Mouse (Mus musculus): ENCODE data around the gene Crip3. TPM values are rescaled to one million over a fixed set of nuclear protein-coding genes. Genes with fewer than 3 reads are reported as not detected.

Gene Crip3
- total and polyA plus RNA-seq, 3 experiments = not detected

DNA sequence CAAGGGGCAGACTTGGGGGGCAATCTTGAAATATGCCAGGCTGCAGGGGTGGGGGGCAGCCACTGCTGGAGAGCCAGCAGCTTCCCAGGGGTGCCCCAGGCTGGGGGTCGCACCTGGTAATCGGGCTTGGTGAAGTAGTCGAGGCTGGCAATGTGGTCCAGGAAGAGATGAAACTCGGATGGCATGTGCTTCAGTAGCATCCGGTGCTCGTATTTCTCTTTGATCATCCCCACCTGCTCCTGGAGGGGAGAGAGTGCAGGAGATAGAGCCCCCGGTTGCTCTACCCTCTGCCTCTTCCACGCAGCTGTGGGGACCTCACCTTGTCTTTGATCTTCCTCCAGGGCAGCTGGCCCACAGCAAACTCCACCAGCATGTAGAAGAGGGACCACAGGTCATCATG is 47.9 kb downstream of the Crip3 start:
- no peaks in the 10 kb centered on the region for H3K79me2 ChIP-seq (ENCODE audit: control insufficient read depth, insufficient read depth, low read length, poor library complexity)
- H3K9me3 ChIP-seq (replicated peaks; ENCODE audit: insufficient read depth, low read length) = no peaks in the 10 kb centered on the region
- H3K27me3 ChIP-seq (ENCODE audit: control insufficient read depth in 1 of 2, insufficient read depth in 2 of 2, low read length in 2 of 2) = peaks cover 0 to 9% of the 10 kb centered on the region in 2 experiments
- TF ChIP-seq MAFK (IDR thresholded peaks at IDR 0.05; ENCODE audit: borderline replicate concordance, low read depth, low read length) (no peak), MYC (IDR thresholded peaks at IDR 0.05; ENCODE audit: low read depth, low read length) (no peak), NELFE (IDR thresholded peaks at IDR 0.05; ENCODE audit: low read depth, low read length) (no peak)
- H3K4me1 ChIP-seq (ENCODE audit: control insufficient read depth in 1 of 2, insufficient read depth in 2 of 2, low read length in 2 of 2) = no peaks in the 10 kb centered on the region
- no peak overlapping the region for H3K4me3 ChIP-seq (ENCODE audit: control insufficient read depth in 1 of 2, insufficient read depth in 1 of 2, low read depth in 2 of 2, low read length in 2 of 2)
- H3K27ac ChIP-seq (ENCODE audit: control insufficient read depth, low read depth, low read length) = no peak overlapping the region
- DNase-seq (ENCODE audit: low read depth, low spot score) = no peak
- H3K36me3 ChIP-seq (ENCODE audit: control insufficient read depth in 1 of 2, insufficient read depth in 2 of 2, low read length in 2 of 2) = no peaks in the 10 kb centered on the region
- H3K9ac ChIP-seq (ENCODE audit: control insufficient read depth, low read depth, low read length, poor library complexity, severe bottlenecking) = no peak overlapping the region

DNA sequence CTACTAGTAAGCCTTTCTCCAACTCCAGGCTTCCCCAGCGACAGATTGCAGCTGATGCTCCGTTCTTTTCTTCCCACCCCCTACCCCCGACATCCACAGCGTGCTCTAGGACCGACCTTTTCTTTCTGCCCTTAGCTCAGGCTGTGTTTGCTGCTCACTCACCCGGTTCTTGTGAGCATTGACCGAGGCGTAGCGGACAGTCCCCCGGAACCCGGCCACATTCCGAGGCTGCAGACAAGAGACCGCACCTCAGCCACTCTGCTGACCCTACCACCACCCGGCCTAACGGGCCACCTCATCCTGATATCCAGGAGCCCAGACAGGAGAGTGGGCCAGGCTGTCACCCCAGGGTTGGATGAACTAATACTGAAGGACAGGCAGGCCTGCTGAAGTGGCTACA is 48.6 kb downstream of the Crip3 start:
- TF ChIP-seq USF2 (IDR thresholded peaks at IDR 0.05; ENCODE audit: borderline replicate concordance in 1 of 2, insufficient read depth in 1 of 2, low read depth in 1 of 2, low read length in 2 of 2) (no peak), JUND (IDR thresholded peaks at IDR 0.05; ENCODE audit: low read depth, low read length) (no peak), POLR2AphosphoS5 (IDR thresholded peaks at IDR 0.05; ENCODE audit: borderline replicate concordance, low read depth, low read length) (no peak), NELFE (IDR thresholded peaks at IDR 0.05; ENCODE audit: low read depth, low read length) (no peak), ZKSCAN1 (IDR thresholded peaks at IDR 0.05; ENCODE audit: low read depth, low read length) (no peak), ELF1 (IDR thresholded peaks at IDR 0.05; ENCODE audit: low read depth, low read length) (no peak), ZMIZ1 (IDR thresholded peaks at IDR 0.05; ENCODE audit: low read depth, low read length) (no peak)
- no peak overlapping the region for H3K9ac ChIP-seq (ENCODE audit: control insufficient read depth, low read depth, low read length, poor library complexity, severe bottlenecking)
- H3K27ac ChIP-seq (ENCODE audit: control insufficient read depth, low read depth, low read length) = no peak overlapping the region
- H3K4me3 ChIP-seq (ENCODE audit: control insufficient read depth in 1 of 2, insufficient read depth in 1 of 2, low read depth in 2 of 2, low read length in 2 of 2) = no peak overlapping the region
- DNase-seq (ENCODE audit: low read depth, low spot score) = no peak
- H3K4me1 ChIP-seq (ENCODE audit: control insufficient read depth in 1 of 2, insufficient read depth in 2 of 2, low read length in 2 of 2) = no peaks in the 10 kb centered on the region
- H3K79me2 ChIP-seq (ENCODE audit: control insufficient read depth, insufficient read depth, low read length, poor library complexity) = no peaks in the 10 kb centered on the region
- H3K36me3 ChIP-seq (ENCODE audit: control insufficient read depth in 1 of 2, insufficient read depth in 2 of 2, low read length in 2 of 2) = no peaks in the 10 kb centered on the region
- peaks cover 0 to 9% of the 10 kb centered on the region in 2 experiments for H3K27me3 ChIP-seq (ENCODE audit: control insufficient read depth in 1 of 2, insufficient read depth in 2 of 2, low read length in 2 of 2)
- H3K9me3 ChIP-seq (replicated peaks; ENCODE audit: insufficient read depth, low read length) = no peaks in the 10 kb centered on the region

Other genes starting within 250 kb of the Crip3 start
- 28.4 and 30.8 TPM in 2 replicates for gene Polh, start 226.3 kb upstream of the Crip3 start, total RNA-seq (2012; rRNA removed)
- gene Polh, start 226.3 kb upstream of the Crip3 start, polyA plus RNA-seq (2012; ENCODE audit: insufficient read depth in 1 of 2, insufficient read length in 2 of 2, low read depth in 1 of 2, low replicate concordance in 2 of 2, missing spikeins in 1 of 2) = 10 to 100 TPM in 1 of 2 experiments, not detected in 1; 22.2 TPM
- gene Xpo5, start 226.1 kb upstream of the Crip3 start, total RNA-seq (2012; rRNA removed) = 79.0 and 82.7 TPM in 2 replicates
- gene Xpo5, start 226.1 kb upstream of the Crip3 start, polyA plus RNA-seq (2012; ENCODE audit: insufficient read depth in 1 of 2, insufficient read length in 2 of 2, low read depth in 1 of 2, low replicate concordance in 2 of 2, missing spikeins in 1 of 2) = 10 to 100 TPM; 47.5 to 93.4 TPM
- 188 and 197 TPM in 2 replicates for gene Polr1c, start 180.9 kb upstream of the Crip3 start, total RNA-seq (2012; rRNA removed)
- 100 to 1,000 TPM in 1 of 2 experiments, not detected in 1; 195 TPM for gene Polr1c, start 180.9 kb upstream of the Crip3 start, polyA plus RNA-seq (2012; ENCODE audit: insufficient read depth in 1 of 2, insufficient read length in 2 of 2, low read depth in 1 of 2, low replicate concordance in 2 of 2, missing spikeins in 1 of 2)
- gene Yipf3, start 180.8 kb upstream of the Crip3 start, total RNA-seq (2012; rRNA removed) = 18.9 and 20.8 TPM in 2 replicates
- 10 to 100 TPM in 1 of 2 experiments, not detected in 1; 86.5 TPM for gene Yipf3, start 180.8 kb upstream of the Crip3 start, polyA plus RNA-seq (2012; ENCODE audit: insufficient read depth in 1 of 2, insufficient read length in 2 of 2, low read depth in 1 of 2, low replicate concordance in 2 of 2, missing spikeins in 1 of 2)
- gene Lrrc73, start 175.4 kb upstream of the Crip3 start, total RNA-seq (2012; rRNA removed) = 0.72 and 1.2 TPM in 2 replicates
- 1 to 10 TPM in 1 of 2 experiments, not detected in 1; 3.5 TPM for gene Lrrc73, start 175.4 kb upstream of the Crip3 start, polyA plus RNA-seq (2012; ENCODE audit: insufficient read depth in 1 of 2, insufficient read length in 2 of 2, low read depth in 1 of 2, low replicate concordance in 2 of 2, missing spikeins in 1 of 2)
- 11.0 and 12.9 TPM in 2 replicates for gene Tjap1, start 145.9 kb upstream of the Crip3 start, total RNA-seq (2012; rRNA removed)
- gene Tjap1, start 145.9 kb upstream of the Crip3 start, polyA plus RNA-seq (2012; ENCODE audit: insufficient read depth in 1 of 2, insufficient read length in 2 of 2, low read depth in 1 of 2, low replicate concordance in 2 of 2, missing spikeins in 1 of 2) = 10 to 100 TPM in 1 of 2 experiments, not detected in 1; 41.2 TPM
- not detected in 2 replicates for gene Dlk2, start 131.5 kb upstream of the Crip3 start, total RNA-seq (2012; rRNA removed)
- gene Dlk2, start 131.5 kb upstream of the Crip3 start, polyA plus RNA-seq (2012; ENCODE audit: insufficient read depth in 1 of 2, insufficient read length in 2 of 2, low read depth in 1 of 2, low replicate concordance in 2 of 2, missing spikeins in 1 of 2) = under 1 TPM in 1 of 2 experiments, not detected in 1; 0.07 TPM
- 2.8 and 4.0 TPM in 2 replicates for gene Abcc10, start 100.6 kb upstream of the Crip3 start, total RNA-seq (2012; rRNA removed)
- gene Abcc10, start 100.6 kb upstream of the Crip3 start, polyA plus RNA-seq (2012; ENCODE audit: insufficient read depth in 1 of 2, insufficient read length in 2 of 2, low read depth in 1 of 2, low replicate concordance in 2 of 2, missing spikeins in 1 of 2) = 1 to 10 TPM in 1 of 2 experiments, not detected in 1; 6.2 TPM
- gene Zfp318, start 45.2 kb upstream of the Crip3 start, total RNA-seq (2012; rRNA removed) = 7.9 and 8.1 TPM in 2 replicates
- 10 to 100 TPM; 21.3 to 36.8 TPM for gene Zfp318, start 45.2 kb upstream of the Crip3 start, polyA plus RNA-seq (2012; ENCODE audit: insufficient read depth in 1 of 2, insufficient read length in 2 of 2, low read depth in 1 of 2, low replicate concordance in 2 of 2, missing spikeins in 1 of 2)
- gene Slc22a7, start 9.5 kb downstream of the Crip3 start, total RNA-seq (2012; rRNA removed) = not detected in 2 replicates
- not detected for gene Slc22a7, start 9.5 kb downstream of the Crip3 start, polyA plus RNA-seq (2012; ENCODE audit: insufficient read depth in 1 of 2, insufficient read length in 2 of 2, low read depth in 1 of 2, low replicate concordance in 2 of 2, missing spikeins in 1 of 2)
- gene Ttbk1, start 58.7 kb downstream of the Crip3 start, total RNA-seq (2012; rRNA removed) = not detected in 2 replicates
- under 1 TPM in 1 of 2 experiments, not detected in 1; 0.08 TPM for gene Ttbk1, start 58.7 kb downstream of the Crip3 start, polyA plus RNA-seq (2012; ENCODE audit: insufficient read depth in 1 of 2, insufficient read length in 2 of 2, low read depth in 1 of 2, low replicate concordance in 2 of 2, missing spikeins in 1 of 2)
- gene Dnph1, start 67.8 kb downstream of the Crip3 start, total RNA-seq (2012; rRNA removed) = 37.2 and 40.8 TPM in 2 replicates
- gene Dnph1, start 67.8 kb downstream of the Crip3 start, polyA plus RNA-seq (2012; ENCODE audit: insufficient read depth in 1 of 2, insufficient read length in 2 of 2, low read depth in 1 of 2, low replicate concordance in 2 of 2, missing spikeins in 1 of 2) = 10 to 100 TPM in 1 of 2 experiments, not detected in 1; 86.5 TPM
- gene Cul9, start 117.5 kb downstream of the Crip3 start, total RNA-seq (2012; rRNA removed) = 3.6 TPM in 2 replicates
- gene Cul9, start 117.5 kb downstream of the Crip3 start, polyA plus RNA-seq (2012; ENCODE audit: insufficient read depth in 1 of 2, insufficient read length in 2 of 2, low read depth in 1 of 2, low replicate concordance in 2 of 2, missing spikeins in 1 of 2) = 10 to 100 TPM in 1 of 2 experiments, not detected in 1; 10.7 TPM
- 38.9 and 43.9 TPM in 2 replicates for gene Srf, start 127.2 kb downstream of the Crip3 start, total RNA-seq (2012; rRNA removed)
- gene Srf, start 127.2 kb downstream of the Crip3 start, polyA plus RNA-seq (2012; ENCODE audit: insufficient read depth in 1 of 2, insufficient read length in 2 of 2, low read depth in 1 of 2, low replicate concordance in 2 of 2, missing spikeins in 1 of 2) = 100 to 1,000 TPM in 1 of 2 experiments, not detected in 1; 114 TPM
- gene Ptk7, start 200.6 kb downstream of the Crip3 start, total RNA-seq (2012; rRNA removed) = 0.04 and 0.39 TPM in 2 replicates
- under 1 TPM in 1 of 2 experiments, not detected in 1; 0.10 TPM for gene Ptk7, start 200.6 kb downstream of the Crip3 start, polyA plus RNA-seq (2012; ENCODE audit: insufficient read depth in 1 of 2, insufficient read length in 2 of 2, low read depth in 1 of 2, low replicate concordance in 2 of 2, missing spikeins in 1 of 2)
- gene Klc4, start 217.1 kb downstream of the Crip3 start, total RNA-seq (2012; rRNA removed) = 4.6 and 5.4 TPM in 2 replicates
- 1 to 10 TPM in 1 of 2 experiments, not detected in 1; 9.5 TPM for gene Klc4, start 217.1 kb downstream of the Crip3 start, polyA plus RNA-seq (2012; ENCODE audit: insufficient read depth in 1 of 2, insufficient read length in 2 of 2, low read depth in 1 of 2, low replicate concordance in 2 of 2, missing spikeins in 1 of 2)
- gene Mrpl2, start 217.3 kb downstream of the Crip3 start, total RNA-seq (2012; rRNA removed) = 224 and 237 TPM in 2 replicates
- gene Mrpl2, start 217.3 kb downstream of the Crip3 start, polyA plus RNA-seq (2012; ENCODE audit: insufficient read depth in 1 of 2, insufficient read length in 2 of 2, low read depth in 1 of 2, low replicate concordance in 2 of 2, missing spikeins in 1 of 2) = 100 to 1,000 TPM in 1 of 2 experiments, not detected in 1; 207 TPM
- gene Cul7, start 221.4 kb downstream of the Crip3 start, total RNA-seq (2012; rRNA removed) = 32.6 and 35.1 TPM in 2 replicates
- gene Cul7, start 221.4 kb downstream of the Crip3 start, polyA plus RNA-seq (2012; ENCODE audit: insufficient read depth in 1 of 2, insufficient read length in 2 of 2, low read depth in 1 of 2, low replicate concordance in 2 of 2, missing spikeins in 1 of 2) = 10 to 100 TPM; 35.8 to 45.8 TPM
- 43.6 and 55.3 TPM in 2 replicates for gene Rrp36, start 245.4 kb downstream of the Crip3 start, total RNA-seq (2012; rRNA removed)
- gene Rrp36, start 245.4 kb downstream of the Crip3 start, polyA plus RNA-seq (2012; ENCODE audit: insufficient read depth in 1 of 2, insufficient read length in 2 of 2, low read depth in 1 of 2, low replicate concordance in 2 of 2, missing spikeins in 1 of 2) = 10 to 100 TPM in 1 of 2 experiments, not detected in 1; 51.2 TPM
- gene Mea1, start 249.9 kb downstream of the Crip3 start, total RNA-seq (2012; rRNA removed) = 75.1 and 84.0 TPM in 2 replicates
- 100 to 1,000 TPM in 1 of 2 experiments, not detected in 1; 124 TPM for gene Mea1, start 249.9 kb downstream of the Crip3 start, polyA plus RNA-seq (2012; ENCODE audit: insufficient read depth in 1 of 2, insufficient read length in 2 of 2, low read depth in 1 of 2, low replicate concordance in 2 of 2, missing spikeins in 1 of 2)